Mouse (Mus musculus) thymus, adult 2 months (tissue): ENCODE measurements around the gene Ramp3. TPM values are rescaled to one million over a fixed set of nuclear protein-coding genes. Genes with fewer than 3 reads are reported as not detected.

ENCODE experiments used
- DNase-seq: peaks from one replicate; pipeline ENCODE4 v3.0.0; 2021
- H3K27ac ChIP-seq: fragments of 200-500 bp; 2 replicates; pipeline ENCODE4 v1.5.1; 2012; ENCODE audit warnings: low read length, control low read depth; ENCODE audit not compliant: control insufficient read depth, insufficient read depth
- H3K27me3 ChIP-seq: fragments of 200-500 bp; 2 replicates; pipeline ENCODE4 v1.6.1; 2012; ENCODE audit warnings: mild to moderate bottlenecking, low read length, moderate library complexity, mixed read lengths; ENCODE audit not compliant: control insufficient read depth, insufficient read depth
- H3K36me3 ChIP-seq: fragments of 200-500 bp; 2 replicates; pipeline ENCODE4 v1.6.1; 2012; ENCODE audit warnings: mild to moderate bottlenecking, low read length, moderate library complexity; ENCODE audit not compliant: control insufficient read depth, insufficient read depth
- H3K4me1 ChIP-seq: fragments of 200-500 bp; replicated peaks from 2 replicates; pipeline ENCODE4 v1.6.1; 2012; ENCODE audit warnings: low read length; ENCODE audit not compliant: control insufficient read depth, insufficient read depth
- H3K4me3 ChIP-seq: fragments of 200-500 bp; 2 replicates; pipeline ENCODE4 v1.5.1; 2012; ENCODE audit warnings: mild to moderate bottlenecking, low read length, control low read depth, moderate library complexity; ENCODE audit not compliant: control insufficient read depth, insufficient read depth
- CTCF ChIP-seq: fragments of 200-500 bp; IDR thresholded peaks from 2 replicates; pipeline ENCODE4 v1.5.1; 2012; ENCODE audit warnings: mild to moderate bottlenecking, control low read depth, low read length, moderate library complexity, borderline replicate concordance; ENCODE audit not compliant: control insufficient read depth, poor library complexity, insufficient read depth; ENCODE audit errors: extremely low read depth
- POLR2A ChIP-seq: fragments of 200-500 bp; IDR thresholded peaks from 2 replicates; pipeline ENCODE4 v1.6.1; 2012; ENCODE audit warnings: mild to moderate bottlenecking, low read length, control low read depth, moderate library complexity; ENCODE audit not compliant: control insufficient read depth, poor library complexity, insufficient read depth; ENCODE audit errors: extremely low read depth
- WGBS: fragments of 180-500 bp; shearing (Covaris S2); methylation state at CpG from one replicate; pipeline ENCODE4 v1.1.7; 2018; 5-methylcytosine and 5-hydroxymethylcytosine counted together
- polyA plus RNA-seq: library from polyadenylated mRNA; depleted of rRNA; stranded (reverse); fragments of >200 nt; gene quantifications from 2 replicates; pipeline ENCODE4 v1.2.3, GENCODE M21; 2012; rRNA removed

Ramp3 gene
- polyA plus RNA-seq: 7.8 and 9.0 TPM in 2 replicates

GRCm38 (mm10) chr11:6658271-6658670 lies at the start of gene Ramp3:
TSS of gene Ramp3 (plus strand) at chr11:6658521.
- H3K27ac ChIP-seq: no peak within 1 kb of the TSS
- H3K27me3 ChIP-seq: no peaks in the 10 kb centered on the region
- no peaks in the 10 kb centered on the region for H3K4me1 ChIP-seq
- DNase-seq: peak; percentile 35
- WGBS: 3% methylated on average over 18 of the region's 18 CpGs
- H3K36me3 ChIP-seq: no peaks in the 10 kb centered on the region
- TF ChIP-seq CTCF (no peak), POLR2A (no peak)
- H3K4me3 ChIP-seq: peak within 1 kb of the TSS; percentile 25

GRCm38 (mm10) chr11:6615250-6616205 lies 42.8 kb upstream of the Ramp3 start:
- Histone ChIP-seq H3K27ac (no peak overlapping the region), H3K4me1 (no peaks in the 10 kb centered on the region), H3K36me3 (peaks cover 49% of the 10 kb centered on the region), H3K4me3 (no peak overlapping the region), H3K27me3 (no peaks in the 10 kb centered on the region)
- WGBS: 61% methylated on average over 12 of the region's 12 CpGs
- DNase-seq: no peak
- TF ChIP-seq POLR2A: no peak
- no peak for TF ChIP-seq CTCF

GRCm38 (mm10) chr11:6623704-6624103 lies 34.6 kb upstream of the Ramp3 start:
- H3K4me1 ChIP-seq: peaks cover 17% of the 10 kb centered on the region
- no peak for DNase-seq
- no peak overlapping the region for H3K27ac ChIP-seq
- peaks cover 36% of the 10 kb centered on the region for H3K36me3 ChIP-seq
- WGBS: 52% methylated on average over 10 of the region's 10 CpGs
- no peak for TF ChIP-seq CTCF
- no peak for TF ChIP-seq POLR2A
- no peak overlapping the region for H3K4me3 ChIP-seq
- no peaks in the 10 kb centered on the region for H3K27me3 ChIP-seq

- WGBS: 59% methylated on average over 14 of the region's 14 CpGs
- DNase-seq: no peak
- H3K27me3 ChIP-seq: no peaks in the 10 kb centered on the region
- peaks cover 17% of the 10 kb centered on the region for H3K4me1 ChIP-seq
- peak overlapping the region; percentile 93 for H3K4me3 ChIP-seq
- no peak overlapping the region for H3K27ac ChIP-seq
- H3K36me3 ChIP-seq: peaks cover 25% of the 10 kb centered on the region
- TF ChIP-seq POLR2A (no peak), CTCF (no peak)
Observed at GRCm38 (mm10) chr11:6624619-6625382, 33.5 kb upstream of the Ramp3 start.

GRCm38 (mm10) chr11:6625478-6626387 lies 32.6 kb upstream of the Ramp3 start, which contains the start of gene Tbrg4:
TSS of gene Tbrg4 (minus strand) at chr11:6626067.
- TF ChIP-seq CTCF (peak; percentile 46; the same call in 1 of the 2 replicates), POLR2A (peak; percentile 95)
- H3K4me3 ChIP-seq: peak within 1 kb of the TSS; percentile 93
- H3K4me1 ChIP-seq: peaks cover 17% of the 10 kb centered on the region
- peaks cover 20% of the 10 kb centered on the region for H3K36me3 ChIP-seq
- no peaks in the 10 kb centered on the region for H3K27me3 ChIP-seq
- H3K27ac ChIP-seq: peak within 1 kb of the TSS; percentile 62
- under 1% methylated on average over 66 of the region's 66 CpGs for WGBS
- peak; percentile 88 for DNase-seq

GRCm38 (mm10) chr11:6626388-6626772 lies 31.9 kb upstream of the Ramp3 start:
- H3K27ac ChIP-seq: peak overlapping the region; percentile 62
- peaks cover 13% of the 10 kb centered on the region for H3K36me3 ChIP-seq
- peak overlapping the region; percentile 93 for H3K4me3 ChIP-seq
- TF ChIP-seq POLR2A (no peak), CTCF (no peak)
- WGBS: 13% methylated on average over 16 of the region's 16 CpGs
- peaks cover 17% of the 10 kb centered on the region for H3K4me1 ChIP-seq
- DNase-seq: no peak
- H3K27me3 ChIP-seq: no peaks in the 10 kb centered on the region
